Mouse (Mus musculus) ES-Bruce4 (cell line): Measurements from ENCODE around the gene Serac1. TPM values are rescaled to one million over a fixed set of nuclear protein-coding genes. Genes with fewer than 3 reads are reported as not detected.

ENCODE experiments used
- H3K27ac ChIP-seq: 2 replicates; pipeline ENCODE4 v1.5.1; 2012; ENCODE audit warnings: low read length, inconsistent platforms; ENCODE audit not compliant: insufficient read depth
- H3K27me3 ChIP-seq: 2 replicates; pipeline ENCODE4 v1.6.1; 2012; ENCODE audit warnings: mild to moderate bottlenecking, low read length, inconsistent platforms; ENCODE audit not compliant: control insufficient read depth, poor library complexity, insufficient read depth, severe bottlenecking
- H3K36me3 ChIP-seq: 2 replicates; pipeline ENCODE4 v1.6.1; 2012; ENCODE audit warnings: inconsistent platforms, mild to moderate bottlenecking, low read length, moderate library complexity; ENCODE audit not compliant: control insufficient read depth, poor library complexity, insufficient read depth, severe bottlenecking
- H3K4me1 ChIP-seq: one replicate; pipeline ENCODE4 v1.8.1; 2011; ENCODE audit warnings: low read length; ENCODE audit not compliant: control insufficient read depth, insufficient read depth
- H3K4me3 ChIP-seq: 2 replicates; pipeline ENCODE4 v1.5.1; 2011; ENCODE audit warnings: low read depth, mild to moderate bottlenecking, low read length
- H3K9ac ChIP-seq: 2 replicates; pipeline ENCODE4 v1.6.1; 2012; ENCODE audit warnings: low read depth, mild to moderate bottlenecking, inconsistent platforms; ENCODE audit not compliant: poor library complexity, severe bottlenecking
- H3K9me3 ChIP-seq: replicated peaks from 2 replicates; pipeline ENCODE4 v1.6.1; 2012; ENCODE audit warnings: mild to moderate bottlenecking, low read length, inconsistent platforms; ENCODE audit not compliant: control insufficient read depth, poor library complexity, insufficient read depth, severe bottlenecking
- CTCF ChIP-seq: IDR thresholded peaks from one replicate; pipeline ENCODE4 v1.8.1; 2011; ENCODE audit warnings: low read depth, low read length
- EP300 ChIP-seq: IDR thresholded peaks from 2 replicates; pipeline ENCODE4 v1.6.1; 2011; ENCODE audit warnings: low read depth, low read length; ENCODE audit not compliant: insufficient read depth
- POLR2A ChIP-seq: IDR thresholded peaks from one replicate; pipeline ENCODE4 v1.8.1; 2011; ENCODE audit warnings: low read length; ENCODE audit not compliant: insufficient read depth
- polyA plus RNA-seq: library from polyadenylated mRNA; stranded (reverse); fragments of >200 nt; gene quantifications from 2 replicates; pipeline ENCODE4 v1.2.4, GENCODE M21; 2011; ENCODE audit warnings: low read depth; ENCODE audit not compliant: missing spikeins, insufficient read depth, insufficient read length

Serac1 gene
- polyA plus RNA-seq, 1 experiment: 22.6 TPM

- Histone ChIP-seq H3K36me3 (peaks cover 29% of the 10 kb centered on the region), H3K27ac (no peak overlapping the region), H3K27me3 (no peaks in the 10 kb centered on the region), H3K9ac (no peak overlapping the region), H3K9me3 (no peaks in the 10 kb centered on the region), H3K4me1 (no peaks in the 10 kb centered on the region), H3K4me3 (no peak overlapping the region)
- TF ChIP-seq EP300 (no peak), CTCF (no peak), POLR2A (no peak)
Observed at GRCm38 (mm10) chr17:6083323-6083890, 3.9 kb upstream of the Serac1 start.

GRCm38 (mm10) chr17:6073405-6073804 lies 6.1 kb downstream of the Serac1 start:
- H3K27ac ChIP-seq: no peak overlapping the region
- no peak overlapping the region for H3K9ac ChIP-seq
- no peaks in the 10 kb centered on the region for H3K9me3 ChIP-seq
- no peak overlapping the region for H3K4me3 ChIP-seq
- peaks cover 6% of the 10 kb centered on the region; the same call in 1 of the 2 replicates for H3K36me3 ChIP-seq
- TF ChIP-seq POLR2A (no peak), EP300 (no peak), CTCF (no peak)
- H3K27me3 ChIP-seq: no peaks in the 10 kb centered on the region
- H3K4me1 ChIP-seq: no peaks in the 10 kb centered on the region

GRCm38 (mm10) chr17:6069866-6070265 lies 9.7 kb downstream of the Serac1 start:
- H3K36me3 ChIP-seq: peaks cover 9% of the 10 kb centered on the region; the same call in 1 of the 2 replicates
- no peak overlapping the region for H3K9ac ChIP-seq
- no peak overlapping the region for H3K27ac ChIP-seq
- no peaks in the 10 kb centered on the region for H3K27me3 ChIP-seq
- H3K4me1 ChIP-seq: no peaks in the 10 kb centered on the region
- H3K4me3 ChIP-seq: no peak overlapping the region
- no peaks in the 10 kb centered on the region for H3K9me3 ChIP-seq
- TF ChIP-seq CTCF (no peak), EP300 (no peak)

GRCm38 (mm10) chr17:6067613-6068012 lies 11.9 kb downstream of the Serac1 start:
- Histone ChIP-seq H3K9me3 (no peaks in the 10 kb centered on the region), H3K4me1 (no peaks in the 10 kb centered on the region), H3K36me3 (0 out of 2 replicates have a peak, but pooled peaks cover 3% of the 10 kb centered on the region), H3K4me3 (no peak overlapping the region), H3K27ac (no peak overlapping the region), H3K9ac (no peak overlapping the region), H3K27me3 (no peaks in the 10 kb centered on the region)
- TF ChIP-seq EP300 (no peak), CTCF (no peak), POLR2A (no peak)

- TF ChIP-seq POLR2A (no peak), EP300 (no peak), CTCF (no peak)
- H3K36me3 ChIP-seq: 0 out of 2 replicates have a peak, but pooled peaks cover 3% of the 10 kb centered on the region
Observed at GRCm38 (mm10) chr17:6066021-6066420, 13.5 kb downstream of the Serac1 start.

GRCm38 (mm10) chr17:6063532-6063931 lies 16.0 kb downstream of the Serac1 start:
- no peaks in the 10 kb centered on the region for H3K27me3 ChIP-seq
- no peaks in the 10 kb centered on the region for H3K4me1 ChIP-seq
- no peaks in the 10 kb centered on the region for H3K9me3 ChIP-seq
- no peak overlapping the region for H3K9ac ChIP-seq
- TF ChIP-seq POLR2A: no peak
- TF ChIP-seq EP300: no peak
- TF ChIP-seq CTCF: no peak
- H3K27ac ChIP-seq: no peak overlapping the region
- 0 out of 2 replicates have a peak, but pooled peaks cover 3% of the 10 kb centered on the region for H3K36me3 ChIP-seq
- no peak overlapping the region for H3K4me3 ChIP-seq

More at GRCm38 (mm10) chr17:6066021-6066420, 13.5 kb downstream of the Serac1 start:
- no peak overlapping the region for H3K27ac ChIP-seq
- no peak overlapping the region for H3K9ac ChIP-seq
- no peak overlapping the region for H3K4me3 ChIP-seq
- no peaks in the 10 kb centered on the region for H3K27me3 ChIP-seq
- H3K4me1 ChIP-seq: no peaks in the 10 kb centered on the region
- H3K9me3 ChIP-seq: no peaks in the 10 kb centered on the region
